Mouse (Mus musculus) liver, adult 2 months (tissue): ENCODE data around the gene Slc35b4. TPM values are rescaled to one million over a fixed set of nuclear protein-coding genes. Genes with fewer than 3 reads are reported as not detected.

ENCODE experiments used
- DNase-seq: peaks from one replicate; pipeline ENCODE4 v3.0.0-alpha.2; 2011; ENCODE audit warnings: low read depth, low spot score; ENCODE audit errors: extremely low read depth
- H3K27ac ChIP-seq: fragments of 200-500 bp; replicated peaks from 2 replicates; pipeline ENCODE4 v1.5.1; 2012; ENCODE audit warnings: low read depth, mild to moderate bottlenecking, control low read depth, inconsistent platforms, low read length; ENCODE audit not compliant: insufficient read depth
- H3K27me3 ChIP-seq: fragments of 200-500 bp; 2 replicates; pipeline ENCODE4 v1.6.1; 2012; ENCODE audit warnings: mild to moderate bottlenecking, moderate library complexity, low read length, inconsistent platforms; ENCODE audit not compliant: control insufficient read depth, insufficient read depth
- H3K36me3 ChIP-seq: fragments of 200-500 bp; 2 replicates; pipeline ENCODE4 v1.6.1; 2012; ENCODE audit warnings: low read length, inconsistent platforms; ENCODE audit not compliant: control insufficient read depth, insufficient read depth
- H3K4me1 ChIP-seq: fragments of 200-500 bp; 2 replicates; pipeline ENCODE4 v1.6.1; 2011; ENCODE audit warnings: low read length; ENCODE audit not compliant: control insufficient read depth, insufficient read depth
- H3K4me3 ChIP-seq: fragments of 200-500 bp; 2 replicates; pipeline ENCODE4 v1.5.1; 2011; ENCODE audit warnings: low read depth, mild to moderate bottlenecking, control low read depth, low read length, moderate library complexity; ENCODE audit not compliant: insufficient read depth
- H3K79me2 ChIP-seq: fragments of 200-500 bp; 2 replicates; pipeline ENCODE4 v1.6.1; 2012; ENCODE audit warnings: inconsistent platforms, mild to moderate bottlenecking, low read length, moderate library complexity; ENCODE audit not compliant: control insufficient read depth, insufficient read depth
- H3K9ac ChIP-seq: fragments of 200-500 bp; 2 replicates; pipeline ENCODE4 v1.6.1; 2012; ENCODE audit warnings: low read depth, mild to moderate bottlenecking, control low read depth, inconsistent platforms, low read length
- CTCF ChIP-seq: fragments of 200-500 bp; IDR thresholded peaks from 2 replicates; pipeline ENCODE4 v1.5.1; 2011; ENCODE audit warnings: low read depth, low read length, control low read depth
- POLR2A ChIP-seq: fragments of 200-500 bp; IDR thresholded peaks from 2 replicates; pipeline ENCODE4 v1.6.1; 2011; ENCODE audit warnings: low read length, control low read depth; ENCODE audit not compliant: insufficient read depth; ENCODE audit errors: extremely low read depth
- WGBS: fragments of 180-500 bp; shearing (Covaris S2); methylation state at CpG from one replicate; pipeline ENCODE4 v1.1.7; 2018; 5-methylcytosine and 5-hydroxymethylcytosine counted together
- polyA plus RNA-seq: library from polyadenylated mRNA; depleted of rRNA; stranded (reverse); fragments of >200 nt; gene quantifications from 2 replicates; pipeline ENCODE4 v1.2.3, GENCODE M21; 2012
- total RNA-seq: library from RNA; depleted of rRNA; stranded (reverse); fragments of >200 nt; gene quantifications from 2 replicates; pipeline ENCODE4 v1.2.3, GENCODE M21; 2014

The Slc35b4 gene
- total and polyA plus RNA-seq, 2 experiments = 9.7 to 16.0 TPM

GRCm38 (mm10) chr6:34173251-34173650 lies 3.7 kb downstream of the Slc35b4 start:
- peaks cover 17% of the 10 kb centered on the region; the same call in 1 of the 2 replicates for H3K79me2 ChIP-seq

GRCm38 (mm10) chr6:34171748-34172457 lies 5.0 kb downstream of the Slc35b4 start:
- TF ChIP-seq POLR2A = no peak
- TF ChIP-seq CTCF = no peak
- H3K27ac ChIP-seq = no peak overlapping the region
- WGBS = 96% methylated on average over 12 of the region's 12 CpGs
- peaks cover 17% of the 10 kb centered on the region; the same call in 1 of the 2 replicates for H3K79me2 ChIP-seq
- H3K9ac ChIP-seq = no peak overlapping the region
- H3K4me1 ChIP-seq = peaks cover 5% of the 10 kb centered on the region; the same call in 1 of the 2 replicates
- DNase-seq = no peak
- H3K27me3 ChIP-seq = no peaks in the 10 kb centered on the region
- no peak overlapping the region for H3K4me3 ChIP-seq
- peaks cover 20% of the 10 kb centered on the region for H3K36me3 ChIP-seq

More at GRCm38 (mm10) chr6:34173251-34173650, 3.7 kb downstream of the Slc35b4 start:
- Histone ChIP-seq H3K36me3 (peaks cover 10% of the 10 kb centered on the region), H3K9ac (no peak overlapping the region), H3K4me3 (no peak overlapping the region), H3K4me1 (peaks cover 5% of the 10 kb centered on the region; the same call in 1 of the 2 replicates), H3K27ac (no peak overlapping the region), H3K27me3 (no peaks in the 10 kb centered on the region)
- 90% methylated on average over 12 of the region's 12 CpGs for WGBS
- no peak for DNase-seq
- TF ChIP-seq CTCF (no peak), POLR2A (no peak)

GRCm38 (mm10) chr6:34170844-34171494 lies 5.9 kb downstream of the Slc35b4 start:
- Histone ChIP-seq H3K4me1 (peaks cover 3% of the 10 kb centered on the region; the same call in 1 of the 2 replicates), H3K79me2 (peaks cover 17% of the 10 kb centered on the region; the same call in 1 of the 2 replicates), H3K27ac (no peak overlapping the region), H3K27me3 (no peaks in the 10 kb centered on the region), H3K4me3 (no peak overlapping the region), H3K9ac (no peak overlapping the region), H3K36me3 (peaks cover 26% of the 10 kb centered on the region)
- DNase-seq = no peak
- WGBS = 81% methylated on average over 7 of the region's 7 CpGs
- TF ChIP-seq CTCF (no peak), POLR2A (no peak)

- Histone ChIP-seq H3K79me2 (peaks cover 11% of the 10 kb centered on the region; the same call in 1 of the 2 replicates), H3K4me1 (no peaks in the 10 kb centered on the region), H3K4me3 (no peak overlapping the region), H3K36me3 (peaks cover 37% of the 10 kb centered on the region), H3K9ac (no peak overlapping the region), H3K27me3 (no peaks in the 10 kb centered on the region), H3K27ac (no peak overlapping the region)
- DNase-seq = no peak
- WGBS = 58% methylated on average over 3 of the region's 3 CpGs
- TF ChIP-seq CTCF (no peak), POLR2A (no peak)
Measured at GRCm38 (mm10) chr6:34168834-34169233, 8.1 kb downstream of the Slc35b4 start.

GRCm38 (mm10) chr6:34163014-34163413 lies 13.9 kb downstream of the Slc35b4 start:
- WGBS = 90% methylated on average over 9 of the region's 9 CpGs
- peaks cover 59% of the 10 kb centered on the region for H3K36me3 ChIP-seq
- H3K4me3 ChIP-seq = no peak overlapping the region

GRCm38 (mm10) chr6:34162607-34163006 lies 14.3 kb downstream of the Slc35b4 start:
- no peak for DNase-seq
- Histone ChIP-seq H3K4me3 (no peak overlapping the region), H3K9ac (no peak overlapping the region), H3K79me2 (no peaks in the 10 kb centered on the region), H3K36me3 (peaks cover 60% of the 10 kb centered on the region), H3K27me3 (no peaks in the 10 kb centered on the region), H3K4me1 (no peaks in the 10 kb centered on the region), H3K27ac (no peak overlapping the region)
- TF ChIP-seq POLR2A (no peak), CTCF (no peak)
- WGBS = 85% methylated on average over 2 of the region's 2 CpGs

More at GRCm38 (mm10) chr6:34163014-34163413, 13.9 kb downstream of the Slc35b4 start:
- H3K27me3 ChIP-seq = no peaks in the 10 kb centered on the region
- no peaks in the 10 kb centered on the region for H3K4me1 ChIP-seq
- H3K27ac ChIP-seq = no peak overlapping the region
- no peaks in the 10 kb centered on the region for H3K79me2 ChIP-seq
- no peak for DNase-seq
- TF ChIP-seq POLR2A (no peak), CTCF (no peak)
- no peak overlapping the region for H3K9ac ChIP-seq
